Mouse (Mus musculus) bone marrow macrophage, adult 2 months (primary cell): ENCODE measurements around the gene Camk1d. TPM values are rescaled to one million over a fixed set of nuclear protein-coding genes. Genes with fewer than 3 reads are reported as not detected.

ENCODE experiments used
- H3K27ac ChIP-seq: 2 replicates; pipeline ENCODE4 v1.5.1; 2012; ENCODE audit warnings: low read depth, low read length; ENCODE audit not compliant: insufficient read depth
- H3K4me1 ChIP-seq: 2 replicates; pipeline ENCODE4 v1.6.1; 2012; ENCODE audit warnings: low read length; ENCODE audit not compliant: control insufficient read depth, insufficient read depth
- H3K4me3 ChIP-seq: 2 replicates; pipeline ENCODE4 v1.5.1; 2012; ENCODE audit warnings: mild to moderate bottlenecking, low read length, moderate library complexity; ENCODE audit not compliant: insufficient read depth
- CTCF ChIP-seq: IDR thresholded peaks from 2 replicates; pipeline ENCODE4 v1.5.1; 2012; ENCODE audit warnings: low read depth, mild to moderate bottlenecking, low read length, moderate library complexity
- POLR2A ChIP-seq: IDR thresholded peaks from 2 replicates; pipeline ENCODE4 v1.6.1; 2012; ENCODE audit warnings: mild to moderate bottlenecking, low read depth, low read length, borderline replicate concordance
- polyA plus RNA-seq: library from polyadenylated mRNA; stranded (reverse); fragments of >200 nt; gene quantifications from 2 replicates; pipeline ENCODE4 v1.2.4, GENCODE M21; 2012; ENCODE audit not compliant: missing spikeins, insufficient read depth, insufficient read length

Camk1d gene
- polyA plus RNA-seq, 1 experiment, result 62.0 TPM

DNA sequence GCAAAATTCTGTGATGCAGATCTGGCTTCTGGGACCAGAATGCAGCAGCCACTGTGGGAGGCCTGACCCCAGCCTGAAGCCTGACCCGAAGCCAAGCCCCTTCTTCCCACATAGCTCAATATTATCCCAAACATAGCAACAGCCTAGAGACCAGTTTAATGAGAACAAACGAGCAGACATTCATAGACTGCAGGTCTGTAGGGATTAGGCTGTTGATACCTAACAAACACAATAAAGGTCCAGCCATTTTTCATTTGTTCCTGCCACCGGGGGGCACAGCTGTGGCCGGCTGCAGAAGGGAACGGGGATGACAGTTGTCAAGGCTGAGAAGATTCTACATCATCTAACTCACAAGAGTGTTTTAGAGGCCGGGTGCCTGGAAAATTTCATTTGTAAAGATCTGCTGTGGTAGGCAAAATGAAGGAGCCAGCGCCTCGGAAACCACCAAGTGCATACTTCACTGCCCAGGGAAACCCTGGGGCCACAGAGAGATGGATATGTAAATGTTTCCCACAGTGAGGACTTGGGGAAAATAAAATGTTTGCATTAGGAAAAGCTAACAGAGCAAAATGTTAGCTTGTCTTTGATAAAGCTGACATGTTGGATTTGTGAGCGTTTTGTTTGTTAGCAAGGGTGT is 399.7 kb downstream of the Camk1d start:
- TF ChIP-seq POLR2A (no peak), CTCF (no peak)
- Histone ChIP-seq H3K4me3 (no peak overlapping the region), H3K4me1 (no peaks in the 10 kb centered on the region)

DNA sequence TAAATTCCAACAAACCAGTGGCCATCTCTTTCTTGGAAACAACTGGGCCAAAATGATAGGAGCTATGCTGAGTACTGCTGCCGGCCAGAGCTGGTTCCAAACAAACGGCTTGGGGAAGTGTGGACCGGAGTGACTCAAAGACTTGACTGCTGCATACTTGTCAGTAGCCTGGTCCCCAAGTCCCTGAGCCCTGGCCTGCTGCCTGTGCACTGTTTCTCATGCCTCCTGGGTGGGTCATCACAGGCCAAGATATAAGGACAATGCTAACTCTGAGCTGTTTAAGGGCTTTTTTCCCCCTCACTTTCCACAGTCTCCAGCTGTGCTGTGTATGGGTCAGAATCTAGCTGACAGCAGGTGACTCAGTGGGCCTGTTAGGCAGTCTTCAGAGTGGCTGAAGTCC is 409.2 kb downstream of the Camk1d start:
- TF ChIP-seq POLR2A, result no peak
- no peak for TF ChIP-seq CTCF
- Histone ChIP-seq H3K4me1 (no peaks in the 10 kb centered on the region), H3K4me3 (no peak overlapping the region), H3K27ac (no peak overlapping the region)

More for the DNA sequence above, 399.7 kb downstream of the Camk1d start:
- no peak overlapping the region for H3K27ac ChIP-seq

- H3K4me3 ChIP-seq, result no peak overlapping the region
- no peak overlapping the region for H3K27ac ChIP-seq
- H3K4me1 ChIP-seq, result no peaks in the 10 kb centered on the region
- TF ChIP-seq POLR2A, result no peak
- no peak for TF ChIP-seq CTCF
These were observed 409.9 kb downstream of the Camk1d start for GRCm38 (mm10) chr2:5304451-5304850.

- TF ChIP-seq CTCF, result no peak
- TF ChIP-seq POLR2A, result no peak
- Histone ChIP-seq H3K4me1 (peaks cover 13% of the 10 kb centered on the region), H3K27ac (no peak overlapping the region), H3K4me3 (no peak overlapping the region)
These were observed 413.0 kb downstream of the Camk1d start for GRCm38 (mm10) chr2:5301286-5301685.

GRCm38 (mm10) chr2:5298071-5298470 is 416.2 kb downstream of the Camk1d start:
- H3K27ac ChIP-seq, result no peak overlapping the region
- H3K4me3 ChIP-seq, result no peak overlapping the region
- TF ChIP-seq CTCF (no peak), POLR2A (no peak)
- H3K4me1 ChIP-seq, result peaks cover 37% of the 10 kb centered on the region

- Histone ChIP-seq H3K4me1 (peaks cover 37% of the 10 kb centered on the region), H3K4me3 (no peak overlapping the region), H3K27ac (no peak overlapping the region)
- no peak for TF ChIP-seq POLR2A
These were observed 417.4 kb downstream of the Camk1d start for GRCm38 (mm10) chr2:5296749-5297545.

GRCm38 (mm10) chr2:5295098-5295497 is 419.2 kb downstream of the Camk1d start:
- H3K27ac ChIP-seq, result peak overlapping the region; percentile 70
- peaks cover 37% of the 10 kb centered on the region for H3K4me1 ChIP-seq
- H3K4me3 ChIP-seq, result no peak overlapping the region
- TF ChIP-seq POLR2A, result no peak
- TF ChIP-seq CTCF, result no peak

DNA sequence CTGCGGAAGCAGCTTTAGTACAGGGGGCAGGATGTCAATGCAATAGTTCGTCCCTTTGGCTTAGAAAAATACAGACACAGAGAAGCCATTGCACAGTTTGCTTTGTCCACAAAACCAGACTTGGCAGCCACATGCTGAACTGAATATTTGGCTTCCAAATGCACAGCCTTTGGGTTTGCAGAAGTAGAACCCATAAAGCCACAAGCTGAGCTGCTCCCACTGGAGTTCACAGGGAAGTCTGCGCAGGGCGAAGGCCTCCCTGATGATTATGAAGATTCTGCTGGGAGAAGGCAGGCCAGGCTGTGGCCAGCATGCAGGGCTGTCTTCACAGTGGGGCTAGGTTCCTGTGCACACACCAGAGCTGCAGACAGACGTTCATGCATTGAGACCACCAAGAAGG is 419.9 kb downstream of the Camk1d start:
- Histone ChIP-seq H3K4me3 (no peak overlapping the region), H3K4me1 (peaks cover 37% of the 10 kb centered on the region), H3K27ac (peak overlapping the region; percentile 70)
- no peak for TF ChIP-seq CTCF
- TF ChIP-seq POLR2A, result no peak

DNA sequence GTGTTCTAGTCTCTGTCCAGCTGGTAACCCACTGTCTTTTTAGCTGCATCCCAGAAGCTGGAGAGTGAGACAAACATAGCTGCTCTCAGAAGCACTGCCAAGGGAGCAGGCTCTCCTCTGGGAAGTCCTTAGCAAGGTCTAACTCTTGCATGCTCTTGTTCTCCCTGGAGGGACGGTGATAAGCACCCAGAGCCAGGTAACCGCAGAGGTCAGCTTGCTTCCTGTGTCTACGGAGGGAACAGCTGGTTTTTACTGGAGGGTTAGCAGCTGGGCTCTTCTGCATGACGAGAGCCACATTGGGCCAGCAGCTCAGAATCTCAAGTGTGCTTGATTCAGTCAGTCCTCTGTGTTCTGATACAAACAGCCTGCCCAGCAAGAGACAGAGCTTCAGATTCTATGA is 425.7 kb downstream of the Camk1d start:
- TF ChIP-seq POLR2A (no peak), CTCF (no peak)
- Histone ChIP-seq H3K4me1 (peaks cover 3% of the 10 kb centered on the region; the same call in 1 of the 2 replicates), H3K27ac (no peak overlapping the region), H3K4me3 (no peak overlapping the region)

- Histone ChIP-seq H3K27ac (no peak overlapping the region), H3K4me3 (no peak overlapping the region), H3K4me1 (peaks cover 3% of the 10 kb centered on the region; the same call in 1 of the 2 replicates)
- no peak for TF ChIP-seq POLR2A
- TF ChIP-seq CTCF, result no peak
These were observed 427.3 kb downstream of the Camk1d start for GRCm38 (mm10) chr2:5287044-5287380.
